Mouse (Mus musculus) heart, postnatal 14 days (tissue): ENCODE data around the gene Nlrp6. TPM values are rescaled to one million over a fixed set of nuclear protein-coding genes. Genes with fewer than 3 reads are reported as not detected.
A peak's percentile ranks its signal among the peaks of the same experiment; 100 is the strongest.
"Not testable (repeated sequence)": the region's sequence is repeated elsewhere in the genome, so short reads cannot be mapped to it uniquely, and the experiment has no call there.

Source experiments
- DNase-seq, 2 experiments: peaks; one replicate each; pipeline ENCODE4 v3.0.0; 2021 to 2022
- intact Hi-C: fragments of 180-260 bp; cut with DNase I; formaldehyde crosslinking; loops from one replicate; pipeline ENCODE4 v1.15.1; 2025
- total RNA-seq, 2 experiments: library from RNA; stranded (reverse); gene quantifications; 2 replicates each; pipeline ENCODE4 v1.2.3; 2021

Nlrp6 gene
- total RNA-seq, 2 experiments from 2014 or later = not detected

DNA sequence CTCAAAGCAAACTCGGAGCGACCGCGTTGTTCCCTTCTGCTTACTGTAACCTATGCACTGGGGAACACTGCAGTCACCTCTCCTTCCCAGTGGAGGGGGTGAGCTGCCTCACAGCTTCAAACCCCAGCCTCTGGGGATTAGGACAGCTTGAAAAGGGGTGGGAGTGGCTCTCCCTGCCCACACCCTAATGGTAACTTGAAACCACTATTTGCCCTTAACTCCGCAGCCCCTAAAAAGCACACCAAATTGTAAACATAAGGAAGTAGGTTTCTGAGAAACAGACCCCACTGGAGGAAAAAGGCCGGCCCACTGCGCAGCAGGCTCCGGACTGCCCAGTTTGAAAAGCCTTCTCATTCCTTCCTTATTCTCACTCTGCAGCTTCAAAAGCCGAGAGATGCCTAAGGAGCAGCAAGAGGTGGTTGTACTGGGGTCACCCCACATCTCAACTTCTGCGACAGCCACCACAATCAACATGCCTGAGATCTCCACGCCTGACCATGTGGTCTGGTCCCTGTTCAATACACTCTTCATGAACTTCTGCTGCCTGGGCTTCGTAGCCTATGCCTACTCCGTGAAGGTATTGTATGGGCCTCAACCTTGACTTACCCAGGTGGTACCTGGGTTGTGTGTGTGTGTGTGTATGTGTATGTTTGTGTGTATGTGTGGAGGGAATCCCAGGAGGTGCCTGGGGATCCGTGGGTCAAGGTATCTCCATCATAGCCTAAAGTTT, 47.3 kb downstream of the Nlrp6 start:
- no peak for DNase-seq
- intact Hi-C loops = no loop called here

DNA sequence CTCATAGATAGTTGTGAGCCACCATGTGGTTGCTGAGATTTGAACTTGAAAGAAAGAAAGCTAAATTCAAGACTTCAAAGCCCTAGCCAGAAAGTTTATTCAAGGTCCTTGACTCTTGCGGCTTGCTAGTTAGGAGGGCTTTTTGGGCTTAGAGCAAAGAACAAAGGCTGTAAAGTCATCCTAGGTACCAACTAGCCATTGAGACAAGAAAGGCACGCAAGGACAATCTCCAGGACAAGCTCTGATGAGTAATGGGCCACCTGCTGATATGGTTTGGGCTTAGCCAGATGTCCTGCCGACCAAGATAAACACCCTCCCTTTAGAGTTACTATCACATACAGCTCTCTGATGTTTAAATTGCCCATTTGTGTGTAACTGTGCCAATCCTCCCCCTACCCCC, 48.0 kb downstream of the Nlrp6 start:
- intact Hi-C loops, DNase-seq: not testable (repeated sequence)

DNA sequence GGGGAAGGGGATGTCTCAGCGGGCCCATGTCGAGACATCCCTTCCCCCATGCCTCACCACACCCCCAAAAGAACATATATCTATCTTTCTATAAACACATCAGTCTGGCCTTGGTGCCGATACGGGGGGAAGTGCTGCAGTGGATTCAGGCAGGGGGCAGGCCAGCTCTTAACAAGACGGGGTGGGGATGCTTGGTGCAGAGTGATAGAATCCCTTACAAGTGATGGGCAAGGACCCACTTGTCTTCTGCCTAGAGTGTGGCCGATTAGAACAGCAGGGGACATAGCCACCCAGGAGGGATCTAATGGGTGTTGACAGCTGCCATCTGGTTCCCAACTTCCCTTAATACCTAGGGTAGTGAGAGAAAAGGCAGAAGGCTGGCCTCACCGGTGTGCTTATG, 50.2 kb downstream of the Nlrp6 start:
- intact Hi-C loops = loop anchor here (5.0 kb wide), 1 partner anchor 36 kb away; no protein-coding TSS in a partner anchor
- DNase-seq = no peak

DNA sequence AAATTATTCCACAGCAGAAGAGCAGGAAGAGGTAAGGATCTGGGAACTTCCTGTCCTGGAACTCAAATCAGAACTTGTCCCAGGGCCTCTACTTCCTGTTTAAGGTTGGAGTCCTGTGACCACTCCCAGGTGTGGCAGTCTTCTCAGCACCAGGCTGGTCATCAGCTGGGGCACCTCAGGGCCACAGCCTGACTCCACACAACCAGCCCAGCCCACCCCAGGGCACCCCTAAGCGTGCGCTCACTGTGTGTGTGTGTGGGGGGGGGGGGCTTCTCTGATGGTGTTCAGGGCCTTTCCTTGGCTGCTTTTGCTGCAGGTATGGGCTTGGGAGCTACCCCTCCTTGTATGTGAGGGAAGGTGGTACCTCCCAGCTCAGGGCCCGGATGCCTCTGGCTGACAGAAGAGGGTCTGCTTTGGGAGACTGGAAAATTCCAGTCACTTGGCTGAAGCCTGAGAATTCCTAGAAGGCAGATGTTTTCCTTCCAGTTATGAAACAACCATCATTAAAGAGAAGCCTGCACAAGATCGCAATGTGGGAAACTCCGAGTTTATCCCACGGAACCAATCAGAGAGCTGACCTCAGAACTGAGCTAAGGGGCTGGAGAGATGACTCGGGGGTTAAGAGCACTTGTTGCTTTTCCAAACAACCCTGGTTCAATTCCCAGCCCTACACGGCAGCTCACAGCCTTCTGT, 50.9 kb downstream of the Nlrp6 start:
- DNase-seq = peak; percentile 36 to 38
- intact Hi-C loops = loop anchor here (5.0 kb wide), 1 partner anchor 36 kb away; no protein-coding TSS in a partner anchor

DNA sequence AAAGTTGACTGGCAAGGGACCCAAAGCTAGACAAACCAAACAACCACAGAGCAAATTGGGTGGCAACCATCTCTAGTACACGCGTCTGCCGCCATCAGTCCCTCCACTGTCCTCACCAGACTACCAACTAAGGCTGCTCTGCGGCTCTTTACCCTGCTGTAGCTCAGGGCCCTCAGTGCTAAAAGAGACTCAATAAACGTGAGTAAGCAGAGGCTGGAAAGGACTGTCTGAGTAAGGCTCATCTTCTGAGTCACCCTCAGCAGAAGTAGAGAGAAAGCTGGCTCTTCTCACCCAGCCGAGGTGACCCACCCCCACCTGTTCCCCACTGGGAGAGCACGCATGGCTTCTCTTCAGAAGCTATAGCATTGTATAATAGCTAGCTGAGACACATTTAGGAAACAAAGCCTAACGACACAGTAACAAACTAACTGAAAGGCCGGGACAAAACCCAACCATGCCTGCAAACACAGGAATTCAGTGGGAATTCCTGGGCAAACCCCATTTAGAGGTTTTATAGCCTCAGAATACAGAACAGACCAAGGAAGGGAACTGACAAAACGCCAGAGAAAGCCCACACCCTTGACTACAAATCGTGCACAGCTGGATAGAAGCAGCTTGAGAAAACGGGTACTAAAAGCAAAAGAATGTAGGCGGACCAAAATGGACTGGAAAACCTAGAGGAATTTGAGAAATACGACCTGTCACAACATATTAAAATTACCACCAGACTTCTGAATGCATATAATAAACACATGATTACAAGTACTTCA, 52.9 kb downstream of the Nlrp6 start:
- intact Hi-C loops = loop anchor here (5.0 kb wide), 1 partner anchor 34 kb away; no protein-coding TSS in a partner anchor
- no peak for DNase-seq

DNA sequence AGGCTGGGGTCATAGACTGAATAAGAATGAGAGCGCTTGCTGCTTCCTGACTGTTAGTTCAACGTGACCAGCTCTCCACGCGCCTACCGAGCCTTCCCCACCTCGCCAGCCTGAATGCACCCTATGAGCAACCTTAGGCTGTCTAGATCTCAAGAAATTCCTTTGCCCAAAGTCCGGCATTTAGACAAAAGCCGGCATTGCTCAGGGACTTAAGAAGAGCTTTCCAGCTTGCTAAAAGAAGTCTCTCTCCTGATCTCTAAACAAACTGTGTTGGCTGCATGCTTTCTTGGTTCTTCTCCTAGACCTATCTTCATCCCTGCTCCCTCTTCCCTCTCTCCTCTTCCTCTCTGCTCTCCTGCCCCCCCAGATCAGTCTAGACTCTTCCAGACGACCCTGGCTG, 54.2 kb downstream of the Nlrp6 start:
- no peak for DNase-seq
- intact Hi-C loops = loop anchor here (5.0 kb wide), 1 partner anchor 32 kb away; no protein-coding TSS in a partner anchor

DNA sequence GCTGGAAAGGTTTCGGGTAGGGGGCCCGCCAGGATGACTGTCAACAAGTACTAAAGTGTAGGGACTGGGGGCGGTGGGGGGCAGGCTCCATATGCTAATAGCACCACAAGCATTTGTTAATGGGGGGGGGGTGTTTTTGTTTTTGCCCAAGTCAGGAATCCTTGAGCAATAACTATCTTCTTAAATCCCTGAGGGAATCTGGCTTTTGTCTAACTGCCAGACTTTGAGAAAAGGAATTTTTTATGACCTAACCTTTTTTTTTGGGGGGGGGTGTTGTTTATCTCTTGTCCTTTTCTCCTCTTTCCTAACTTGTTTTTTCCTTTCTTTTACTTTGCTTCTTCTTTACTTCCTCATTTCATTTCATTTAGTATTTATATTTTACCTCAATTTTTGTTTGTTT, 54.8 kb downstream of the Nlrp6 start:
- no peak for DNase-seq

DNA sequence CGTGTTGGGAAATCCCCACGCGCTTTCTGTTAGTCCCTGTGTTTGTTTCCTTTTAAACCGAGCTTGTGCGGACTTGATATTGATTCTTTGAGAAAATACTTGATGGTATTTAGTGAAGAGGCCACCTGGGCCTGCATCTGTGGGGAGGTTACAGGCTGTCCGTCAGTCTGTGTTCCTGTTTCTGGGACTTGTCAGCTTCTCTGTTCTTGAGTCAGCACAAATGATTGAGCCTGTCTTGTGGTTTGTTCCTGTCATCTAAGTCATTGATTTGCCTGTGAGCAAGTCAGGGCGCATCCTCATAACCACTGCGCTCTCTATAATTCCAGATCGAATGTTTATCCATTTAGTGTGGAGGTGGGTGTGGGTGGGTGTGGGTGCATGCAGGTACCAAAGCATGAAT, 56.0 kb downstream of the Nlrp6 start:
- DNase-seq, intact Hi-C loops: not testable (repeated sequence)

More for the DNA sequence above, 54.8 kb downstream of the Nlrp6 start:
- intact Hi-C loops = no loop called here

Other genes with a start within 250 kb of the Nlrp6 start
- gene Olfr45, start 239.0 kb upstream of the Nlrp6 start, total RNA-seq = not detected
- not detected for gene Olfr541, start 223.6 kb upstream of the Nlrp6 start, total RNA-seq
- 1 to 10 TPM in 1 of 2 experiments, under 1 TPM in 1; 0.93 to 5.7 TPM for gene Cyp2e1, start 157.2 kb upstream of the Nlrp6 start, total RNA-seq
- not detected for gene Syce1, start 133.1 kb upstream of the Nlrp6 start, total RNA-seq
- gene Zfp941, start 98.7 kb upstream of the Nlrp6 start, total RNA-seq = under 1 TPM; 0.22 to 0.36 TPM
- not detected for gene Urah, start 85.9 kb upstream of the Nlrp6 start, total RNA-seq
- 1 to 10 TPM; 6.2 to 8.4 TPM for gene Scgb1c1, start 75.4 kb upstream of the Nlrp6 start, total RNA-seq
- not detected for gene Odf3, start 73.1 kb upstream of the Nlrp6 start, total RNA-seq
- gene Gm45785, start 64.6 kb upstream of the Nlrp6 start, total RNA-seq = not detected
- 10 to 100 TPM; 23.7 to 24.5 TPM for gene Ric8a, start 63.9 kb upstream of the Nlrp6 start, total RNA-seq
- gene Bet1l, start 63.3 kb upstream of the Nlrp6 start, total RNA-seq = 10 to 100 TPM; 11.3 to 12.5 TPM
- 10 to 100 TPM; 92.6 to 92.8 TPM for gene Psmd13, start 38.9 kb upstream of the Nlrp6 start, total RNA-seq
- gene Sirt3, start 38.6 kb upstream of the Nlrp6 start, total RNA-seq = 10 to 100 TPM; 54.6 to 56.2 TPM
- gene Cox8b, start 20.5 kb upstream of the Nlrp6 start, total RNA-seq = 1,000 to 10,000 TPM; 2,004 to 2,091 TPM
- gene Pgghg, start 20.5 kb downstream of the Nlrp6 start, total RNA-seq = 1 to 10 TPM; 7.4 to 7.7 TPM
- gene Ifitm5, start 29.4 kb downstream of the Nlrp6 start, total RNA-seq = under 1 TPM; 0.38 to 0.80 TPM
- not detected for gene Gm45717, start 35.0 kb downstream of the Nlrp6 start, total RNA-seq
- gene Ifitm2, start 35.1 kb downstream of the Nlrp6 start, total RNA-seq = 100 to 1,000 TPM; 130 TPM
- gene Ifitm1, start 46.3 kb downstream of the Nlrp6 start, total RNA-seq = 1 to 10 TPM; 3.1 to 4.2 TPM
- gene Ifitm3, start 89.9 kb downstream of the Nlrp6 start, total RNA-seq = 10 to 100 TPM; 95.6 to 96.3 TPM
- gene Ifitm6, start 97.0 kb downstream of the Nlrp6 start, total RNA-seq = 1 to 10 TPM in 1 of 2 experiments, under 1 TPM in 1; 0.34 to 1.1 TPM
- gene Gm17387, start 108.2 kb downstream of the Nlrp6 start, total RNA-seq = not detected
- gene B4galnt4, start 140.2 kb downstream of the Nlrp6 start, total RNA-seq = under 1 TPM; 0.07 to 0.14 TPM
- gene Pkp3, start 157.3 kb downstream of the Nlrp6 start, total RNA-seq = under 1 TPM; 0.43 to 0.95 TPM
- 1 to 10 TPM; 8.0 to 8.1 TPM for gene Sigirr, start 179.7 kb downstream of the Nlrp6 start, total RNA-seq
- under 1 TPM; 0.10 to 0.29 TPM for gene Ano9, start 196.9 kb downstream of the Nlrp6 start, total RNA-seq
- 10 to 100 TPM; 35.9 to 38.7 TPM for gene Ptdss2, start 201.5 kb downstream of the Nlrp6 start, total RNA-seq